ENCODE assay signal across 38 mouse cellular contexts in genomic region chr9:119260825-119261224, GRCm38 (mm10). TPM values are rescaled to one million over a fixed set of nuclear protein-coding genes. Genes with fewer than 3 reads are reported as not detected.
"Had no signal": no experiment of that assay in that cellular context is flagged by ENCODE, and none has a peak within 500 bp of the region (broad histone marks: within the 10 kb centered on the region; RNA-seq: fewer than 3 reads in every experiment).

No protein-coding gene starts in this region.

- H3K27ac ChIP-seq: embryonic facial prominence, embryonic 10.5 days; embryonic facial prominence, embryonic 12.5 days; embryonic facial prominence, embryonic 13.5 days; embryonic facial prominence, embryonic 15.5 days; forebrain, embryonic 10.5 days; forebrain, embryonic 12.5 days; forebrain, embryonic 13.5 days; forebrain, embryonic 15.5 days; gastrocnemius, adult 2 months; heart, adult 2 months had no signal

- H3K4me2 ChIP-seq: embryonic facial prominence, embryonic 12.5 days; embryonic facial prominence, embryonic 13.5 days; embryonic facial prominence, embryonic 15.5 days; forebrain, embryonic 12.5 days; forebrain, embryonic 13.5 days; forebrain, embryonic 15.5 days had no signal

- H3K27me3 ChIP-seq: embryonic facial prominence, embryonic 12.5 days; embryonic facial prominence, embryonic 13.5 days; embryonic facial prominence, embryonic 15.5 days; forebrain, embryonic 12.5 days; forebrain, embryonic 13.5 days; forebrain, embryonic 15.5 days had no signal

- H3K9ac ChIP-seq: embryonic facial prominence, embryonic 12.5 days; embryonic facial prominence, embryonic 13.5 days; embryonic facial prominence, embryonic 15.5 days; forebrain, embryonic 12.5 days; forebrain, embryonic 13.5 days; forebrain, embryonic 15.5 days; forebrain, postnatal 0 days had no signal

- H3K9me3 ChIP-seq: embryonic facial prominence, embryonic 10.5 days; embryonic facial prominence, embryonic 12.5 days; embryonic facial prominence, embryonic 13.5 days; embryonic facial prominence, embryonic 15.5 days; forebrain, embryonic 10.5 days; forebrain, embryonic 12.5 days; forebrain, embryonic 13.5 days; forebrain, embryonic 15.5 days had no signal

- ATAC-seq: forebrain, embryonic 13.5 days; forebrain, embryonic 14.5 days; forebrain, embryonic 15.5 days; forebrain, embryonic 16.5 days; forebrain, postnatal 0 days had no signal

- H3K4me3 ChIP-seq: embryonic facial prominence, embryonic 10.5 days; embryonic facial prominence, embryonic 12.5 days; embryonic facial prominence, embryonic 13.5 days; embryonic facial prominence, embryonic 15.5 days; erythroblast, embryonic 14.5 days; forebrain, embryonic 10.5 days; forebrain, embryonic 12.5 days; forebrain, embryonic 13.5 days; forebrain, embryonic 15.5 days; gastrocnemius, adult 2 months; heart, adult 2 months had no signal

- H3K4me1 ChIP-seq: embryonic facial prominence, embryonic 10.5 days; embryonic facial prominence, embryonic 12.5 days; embryonic facial prominence, embryonic 13.5 days; embryonic facial prominence, embryonic 15.5 days; forebrain, embryonic 10.5 days; forebrain, embryonic 12.5 days; forebrain, embryonic 13.5 days; forebrain, embryonic 15.5 days had no signal

- DNase-seq: cerebellum, adult 8-10 months; cerebellum, adult 9-10 months; cerebellum, adult 9-11 months; cerebellum, postnatal 10 days; cerebellum, postnatal 14 days; cerebellum, postnatal 25 days; cerebellum, postnatal 36 days; embryo, embryonic 11 days; forebrain, postnatal 0 days; gastrocnemius, adult 2 months; gastrocnemius, postnatal 10 days; gastrocnemius, postnatal 14 days; gastrocnemius, postnatal 25 days; gastrocnemius, postnatal 36 days; heart, adult 18-20 months; heart, adult 2 months had no signal

RNA-seq across cellular contexts. Expression of gene Slc22a13, which starts 51.9 kb away (rescaled TPM):
- total RNA-seq: common myeloid progenitor, adult 5-6 weeks; forebrain, postnatal 0 days; gastrocnemius, adult 18-20 months; gastrocnemius, adult 2 months; gastrocnemius, adult 8-10 months; gastrocnemius, postnatal 10 days; gastrocnemius, postnatal 14 days; gastrocnemius, postnatal 25 days; gastrocnemius, postnatal 4 days; granulocyte monocyte progenitor cell, adult 5-6 weeks; heart, adult 18-20 months; heart, adult 2 months had no signal
- polyA plus RNA-seq: cortical plate, adult 2 months; embryonic facial prominence, embryonic 10.5 days; embryonic facial prominence, embryonic 11.5 days; embryonic facial prominence, embryonic 12.5 days; embryonic facial prominence, embryonic 13.5 days; embryonic facial prominence, embryonic 14.5 days; embryonic facial prominence, embryonic 15.5 days; erythroblast, embryonic 14.5 days; forebrain, embryonic 10.5 days; forebrain, embryonic 11.5 days; forebrain, embryonic 12.5 days; forebrain, embryonic 13.5 days; forebrain, embryonic 14.5 days; forebrain, postnatal 0 days; frontal cortex, adult 2 months; gonadal fat pad, adult 2 months had no signal
